Mouse (Mus musculus): ENCODE data around the gene Diaph3.

GRCm38 (mm10) chr14:86749425-86749824 is 391.6 kb downstream of the Diaph3 start:
- TF ChIP-seq CTCF (IDR thresholded peaks at IDR 0.05; ENCODE audit: low read depth) = no peak
- TF ChIP-seq EP300 (IDR thresholded peaks at IDR 0.05; ENCODE audit: low read depth) = no peak
